Mouse (Mus musculus): ENCODE data around the gene Unc5c. TPM values are rescaled to one million over a fixed set of nuclear protein-coding genes. Genes with fewer than 3 reads are reported as not detected.

Unc5c gene
- polyA plus RNA-seq, 1 experiment = 6.0 TPM

DNA sequence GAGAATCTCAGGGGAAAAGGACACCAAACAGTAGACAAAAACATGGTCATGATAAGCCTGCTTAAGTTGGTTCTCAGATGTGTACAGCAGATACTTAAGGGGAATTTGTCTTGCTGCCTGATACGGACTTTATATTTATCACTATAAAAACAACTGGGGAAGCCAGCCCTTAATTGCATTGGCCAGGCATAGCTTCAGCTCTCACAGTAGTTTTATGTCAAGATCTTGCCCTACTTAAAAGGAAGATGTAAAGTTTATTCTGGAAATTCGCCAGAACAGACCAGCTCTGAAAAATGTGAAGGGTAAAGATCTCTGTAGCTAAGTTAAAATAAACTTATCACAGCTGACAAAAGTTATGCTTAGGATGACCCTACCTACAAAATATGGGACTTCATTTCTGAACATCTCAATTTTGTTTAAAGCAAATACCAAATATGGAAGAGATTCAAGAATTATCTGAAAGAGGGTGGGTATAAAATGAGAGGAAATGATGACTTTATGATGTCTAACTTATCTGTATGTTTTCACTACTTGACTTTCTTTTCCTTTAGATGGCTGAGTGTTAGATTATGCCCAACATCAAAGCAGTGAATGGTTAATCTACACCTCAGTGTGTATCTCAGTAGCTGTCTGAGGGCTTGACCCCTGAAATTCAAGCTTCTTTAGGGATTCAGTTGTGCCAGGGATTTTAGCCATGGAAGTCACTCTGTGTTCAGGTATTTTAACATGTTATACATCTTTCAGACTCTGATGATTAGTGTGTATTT lies 18.8 kb downstream of the Unc5c start:
- Histone ChIP-seq H3K36me3 (ENCODE audit: control insufficient read depth, insufficient read depth) (no peaks in the 10 kb centered on the region), H3ac (ENCODE audit: control insufficient read depth, insufficient read length, low read depth) (no peak overlapping the region), H3K79me3 (ENCODE audit: low read depth) (no peaks in the 10 kb centered on the region), H3K4me3 (ENCODE audit: insufficient read depth, poor library complexity, severe bottlenecking) (no peak overlapping the region), H3K79me2 (ENCODE audit: control insufficient read depth, insufficient read depth) (no peaks in the 10 kb centered on the region), H3K27me3 (ENCODE audit: control insufficient read depth, insufficient read depth, insufficient read length) (no peaks in the 10 kb centered on the region)
- no peak for TF ChIP-seq FOSL1 (IDR thresholded peaks at IDR 0.05; ENCODE audit: insufficient read depth, low read length, poor library complexity, severe bottlenecking)
- TF ChIP-seq CTCF (IDR thresholded peaks at IDR 0.05; ENCODE audit: control insufficient read depth, insufficient read depth, insufficient read length) = no peak
- TF ChIP-seq MYOG (IDR thresholded peaks at IDR 0.05; ENCODE audit: control insufficient read depth, extremely low read depth, insufficient read length) = no peak
- TF ChIP-seq CEBPB (IDR thresholded peaks at IDR 0.05; ENCODE audit: low read depth) = no peak
- no peak for TF ChIP-seq MYOD1 (IDR thresholded peaks at IDR 0.05; ENCODE audit: control insufficient read depth, insufficient read length, low read depth)
- TF ChIP-seq USF1 (IDR thresholded peaks at IDR 0.05; ENCODE audit: low read depth) = no peak
- TF ChIP-seq MAX (IDR thresholded peaks at IDR 0.05) = no peak

DNA sequence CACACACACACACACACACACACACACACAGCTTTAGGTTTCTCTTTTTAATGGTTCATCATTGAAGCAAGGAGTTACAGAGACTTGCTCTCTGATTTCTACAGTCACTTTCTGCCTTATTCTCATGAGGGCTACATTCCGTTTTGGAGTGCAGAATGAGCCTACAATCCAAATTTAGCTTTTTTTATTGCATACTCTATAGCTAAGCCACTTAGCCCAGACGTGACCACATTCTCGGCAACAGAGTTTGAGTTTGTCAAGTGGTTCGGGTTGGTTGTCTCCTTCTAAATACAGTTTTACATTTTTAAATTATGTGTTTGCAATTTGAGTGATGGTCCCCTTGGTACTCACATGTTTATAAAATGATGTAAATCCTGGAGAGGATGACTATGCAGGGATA lies 20.2 kb downstream of the Unc5c start:
- TF ChIP-seq CTCF (IDR thresholded peaks at IDR 0.05; ENCODE audit: control insufficient read depth, insufficient read depth, insufficient read length) = no peak
- TF ChIP-seq FOSL1 (IDR thresholded peaks at IDR 0.05; ENCODE audit: insufficient read depth, low read length, poor library complexity, severe bottlenecking) = no peak
- no peak for TF ChIP-seq USF1 (IDR thresholded peaks at IDR 0.05; ENCODE audit: low read depth)
- TF ChIP-seq CEBPB (IDR thresholded peaks at IDR 0.05; ENCODE audit: low read depth) = no peak
- TF ChIP-seq MYOG (IDR thresholded peaks at IDR 0.05; ENCODE audit: control insufficient read depth, extremely low read depth, insufficient read length) = no peak
- no peak for TF ChIP-seq MYOD1 (IDR thresholded peaks at IDR 0.05; ENCODE audit: control insufficient read depth, insufficient read length, low read depth)
- no peak for TF ChIP-seq MAX (IDR thresholded peaks at IDR 0.05)
- Histone ChIP-seq H3ac (ENCODE audit: control insufficient read depth, insufficient read length, low read depth) (no peak overlapping the region), H3K79me3 (ENCODE audit: low read depth) (no peaks in the 10 kb centered on the region), H3K36me3 (ENCODE audit: control insufficient read depth, insufficient read depth) (no peaks in the 10 kb centered on the region), H3K4me3 (ENCODE audit: insufficient read depth, poor library complexity, severe bottlenecking) (no peak overlapping the region), H3K27me3 (ENCODE audit: control insufficient read depth, insufficient read depth, insufficient read length) (no peaks in the 10 kb centered on the region), H3K79me2 (ENCODE audit: control insufficient read depth, insufficient read depth) (no peaks in the 10 kb centered on the region)

DNA sequence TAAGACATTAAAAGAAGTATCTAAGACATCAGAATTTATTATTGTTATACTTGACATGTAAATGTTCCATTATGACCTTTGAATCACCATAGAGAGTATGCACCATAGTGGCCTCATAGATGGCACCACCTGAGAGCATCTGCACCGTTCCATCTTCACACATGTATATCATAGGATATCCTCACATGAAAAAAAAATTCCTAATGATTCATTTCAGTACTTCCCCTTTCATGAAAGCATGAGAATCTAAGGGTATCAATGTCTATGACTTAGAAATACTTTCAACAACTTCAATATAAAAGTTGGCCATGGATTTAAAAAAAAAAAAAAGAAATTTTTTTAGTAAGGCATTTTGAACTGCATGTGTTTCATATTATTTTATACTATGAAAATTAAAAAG lies 25.6 kb downstream of the Unc5c start:
- Histone ChIP-seq H3K79me2 (ENCODE audit: control insufficient read depth, insufficient read depth) (no peaks in the 10 kb centered on the region), H3K79me3 (ENCODE audit: low read depth) (no peaks in the 10 kb centered on the region), H3K36me3 (ENCODE audit: control insufficient read depth, insufficient read depth) (no peaks in the 10 kb centered on the region), H3ac (ENCODE audit: control insufficient read depth, insufficient read length, low read depth) (no peak overlapping the region), H3K4me3 (ENCODE audit: insufficient read depth, poor library complexity, severe bottlenecking) (no peak overlapping the region), H3K27me3 (ENCODE audit: control insufficient read depth, insufficient read depth, insufficient read length) (no peaks in the 10 kb centered on the region)
- TF ChIP-seq MYOD1 (IDR thresholded peaks at IDR 0.05; ENCODE audit: control insufficient read depth, insufficient read length, low read depth) (no peak), MYOG (IDR thresholded peaks at IDR 0.05; ENCODE audit: control insufficient read depth, extremely low read depth, insufficient read length) (no peak), CEBPB (IDR thresholded peaks at IDR 0.05; ENCODE audit: low read depth) (no peak), FOSL1 (IDR thresholded peaks at IDR 0.05; ENCODE audit: insufficient read depth, low read length, poor library complexity, severe bottlenecking) (no peak), USF1 (IDR thresholded peaks at IDR 0.05; ENCODE audit: low read depth) (no peak), MAX (IDR thresholded peaks at IDR 0.05) (no peak), CTCF (IDR thresholded peaks at IDR 0.05; ENCODE audit: control insufficient read depth, insufficient read depth, insufficient read length) (no peak)

DNA sequence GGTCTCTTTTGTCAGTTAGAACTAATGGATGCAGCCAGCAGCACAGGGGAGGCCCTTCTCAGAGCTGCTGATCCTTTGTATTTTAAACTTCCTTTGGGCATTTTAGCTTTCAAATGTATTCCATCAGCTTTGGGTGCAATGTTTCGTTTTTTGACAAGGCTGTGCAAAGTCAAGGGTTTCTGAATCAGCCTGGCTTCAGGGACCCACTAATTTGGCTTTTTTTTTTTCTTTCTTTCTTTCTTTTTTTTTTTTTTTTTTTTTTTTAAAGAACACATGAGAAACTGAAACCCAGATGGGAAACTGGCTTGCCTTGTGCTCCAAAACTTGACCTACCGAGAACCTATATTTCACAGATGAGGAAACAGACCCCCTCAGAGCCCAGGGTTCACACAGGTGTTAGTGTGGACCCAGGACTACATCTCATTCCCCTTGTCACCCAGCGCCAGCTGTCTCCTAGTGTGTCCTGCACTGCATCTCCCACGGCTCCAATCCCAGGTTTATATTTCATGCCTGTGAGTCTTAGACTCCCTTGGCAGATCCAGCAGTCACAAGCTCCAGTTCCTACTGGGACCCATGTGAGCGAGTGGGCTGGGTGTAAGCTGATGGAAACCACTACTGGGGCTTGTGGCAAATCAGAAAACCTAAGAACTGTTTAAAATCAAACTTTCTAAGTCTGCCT lies 26.4 kb downstream of the Unc5c start:
- H3K27me3 ChIP-seq (ENCODE audit: control insufficient read depth, insufficient read depth, insufficient read length) = no peaks in the 10 kb centered on the region
- no peak overlapping the region for H3K4me3 ChIP-seq (ENCODE audit: insufficient read depth, poor library complexity, severe bottlenecking)
- no peaks in the 10 kb centered on the region for H3K36me3 ChIP-seq (ENCODE audit: control insufficient read depth, insufficient read depth)
- H3K79me2 ChIP-seq (ENCODE audit: control insufficient read depth, insufficient read depth) = no peaks in the 10 kb centered on the region
- H3K79me3 ChIP-seq (ENCODE audit: low read depth) = no peaks in the 10 kb centered on the region
- H3ac ChIP-seq (ENCODE audit: control insufficient read depth, insufficient read length, low read depth) = peak overlapping the region; percentile 12
- TF ChIP-seq CEBPB (IDR thresholded peaks at IDR 0.05; ENCODE audit: low read depth) (no peak), MYOD1 (IDR thresholded peaks at IDR 0.05; ENCODE audit: control insufficient read depth, insufficient read length, low read depth) (no peak), MYOG (IDR thresholded peaks at IDR 0.05; ENCODE audit: control insufficient read depth, extremely low read depth, insufficient read length) (no peak), MAX (IDR thresholded peaks at IDR 0.05) (no peak), USF1 (IDR thresholded peaks at IDR 0.05; ENCODE audit: low read depth) (no peak), CTCF (IDR thresholded peaks at IDR 0.05; ENCODE audit: control insufficient read depth, insufficient read depth, insufficient read length) (no peak), FOSL1 (IDR thresholded peaks at IDR 0.05; ENCODE audit: insufficient read depth, low read length, poor library complexity, severe bottlenecking) (no peak)

DNA sequence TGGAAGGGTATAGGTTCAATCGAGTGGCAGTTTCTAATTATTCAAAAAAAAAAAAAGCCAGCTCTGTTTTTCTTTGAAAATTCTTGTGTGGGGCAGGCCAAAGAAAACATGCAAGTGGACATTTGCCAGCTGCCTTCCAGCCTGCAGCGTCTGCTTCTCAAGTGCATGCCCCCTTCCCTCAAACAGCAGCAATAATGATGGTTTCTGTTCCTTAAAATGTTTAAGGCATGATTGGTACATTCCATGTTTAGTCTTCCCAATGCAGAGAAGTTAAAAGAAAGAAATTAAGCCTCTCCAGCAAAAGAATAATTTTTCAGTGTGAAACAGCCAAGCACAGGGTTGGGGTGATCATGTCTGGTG lies 26.9 kb downstream of the Unc5c start:
- no peaks in the 10 kb centered on the region for H3K27me3 ChIP-seq (ENCODE audit: control insufficient read depth, insufficient read depth, insufficient read length)
- TF ChIP-seq CEBPB (IDR thresholded peaks at IDR 0.05; ENCODE audit: low read depth) (no peak), MYOG (IDR thresholded peaks at IDR 0.05; ENCODE audit: control insufficient read depth, extremely low read depth, insufficient read length) (no peak), CTCF (IDR thresholded peaks at IDR 0.05; ENCODE audit: control insufficient read depth, insufficient read depth, insufficient read length) (no peak), FOSL1 (IDR thresholded peaks at IDR 0.05; ENCODE audit: insufficient read depth, low read length, poor library complexity, severe bottlenecking) (no peak), USF1 (IDR thresholded peaks at IDR 0.05; ENCODE audit: low read depth) (no peak), MYOD1 (IDR thresholded peaks at IDR 0.05; ENCODE audit: control insufficient read depth, insufficient read length, low read depth) (no peak), MAX (IDR thresholded peaks at IDR 0.05) (no peak)
- no peaks in the 10 kb centered on the region for H3K79me2 ChIP-seq (ENCODE audit: control insufficient read depth, insufficient read depth)
- H3K79me3 ChIP-seq (ENCODE audit: low read depth) = no peaks in the 10 kb centered on the region
- H3K36me3 ChIP-seq (ENCODE audit: control insufficient read depth, insufficient read depth) = no peaks in the 10 kb centered on the region
- H3K4me3 ChIP-seq (ENCODE audit: insufficient read depth, poor library complexity, severe bottlenecking) = no peak overlapping the region
- H3ac ChIP-seq (ENCODE audit: control insufficient read depth, insufficient read length, low read depth) = no peak overlapping the region

Data from C2C12 (cell line).